Mouse (Mus musculus) lung, embryonic 15.5 days (tissue): ENCODE data around the gene Fstl4. TPM values are rescaled to one million over a fixed set of nuclear protein-coding genes. Genes with fewer than 3 reads are reported as not detected.

Experiments used
- ATAC-seq: fragments of 200-750 bp; cut with Nextera tagmentation; 2 replicates; pipeline ENCODE4 v1.8.0; 2017; ENCODE audit warnings: moderate number of reproducible peaks, borderline replicate concordance; ENCODE audit not compliant: low FRiP score, low TSS enrichment; ENCODE audit errors: extremely low read depth
- H3K27ac ChIP-seq: fragments of 300-500 bp; sonication (generic); 2 replicates; pipeline ENCODE4 v1.5.1; 2015; ENCODE audit warnings: moderate library complexity, mild to moderate bottlenecking, inconsistent platforms
- H3K27me3 ChIP-seq: fragments of 300-500 bp; sonication (generic); 2 replicates; pipeline ENCODE4 v1.6.1; 2015; ENCODE audit warnings: inconsistent platforms
- H3K36me3 ChIP-seq: fragments of 300-500 bp; sonication (generic); 2 replicates; pipeline ENCODE4 v1.6.1; 2015; ENCODE audit warnings: inconsistent platforms
- H3K4me1 ChIP-seq: fragments of 300-500 bp; sonication (generic); 2 replicates; pipeline ENCODE4 v1.6.1; 2015; ENCODE audit warnings: inconsistent platforms
- H3K4me2 ChIP-seq: fragments of 300-500 bp; sonication (generic); 2 replicates; pipeline ENCODE4 v1.6.1; 2015; ENCODE audit warnings: inconsistent platforms, mild to moderate bottlenecking, moderate library complexity
- H3K4me3 ChIP-seq: fragments of 300-500 bp; sonication (generic); 2 replicates; pipeline ENCODE4 v1.5.1; 2015; ENCODE audit warnings: mild to moderate bottlenecking, inconsistent platforms
- H3K9ac ChIP-seq: fragments of 300-500 bp; sonication (generic); 2 replicates; pipeline ENCODE4 v1.6.1; 2015; ENCODE audit warnings: inconsistent platforms
- H3K9me3 ChIP-seq: fragments of 300-500 bp; sonication (generic); 2 replicates; pipeline ENCODE4 v1.6.1; 2016; ENCODE audit warnings: inconsistent platforms
- WGBS: fragments of 180-500 bp; shearing (Covaris S2); methylation state at CpG from one replicate; pipeline ENCODE4 v1.1.7; 2015; 5-methylcytosine and 5-hydroxymethylcytosine counted together
- polyA plus RNA-seq: library from polyadenylated mRNA; unstranded; fragments of >200 nt; fragmentation: Nextera tagmentation; extraction: Ambion mirVana; gene quantifications from 2 replicates; pipeline ENCODE4 v1.2.1, GENCODE M21; 2015

Gene Fstl4
- polyA plus RNA-seq: 10.0 and 10.9 TPM in 2 replicates

DNA sequence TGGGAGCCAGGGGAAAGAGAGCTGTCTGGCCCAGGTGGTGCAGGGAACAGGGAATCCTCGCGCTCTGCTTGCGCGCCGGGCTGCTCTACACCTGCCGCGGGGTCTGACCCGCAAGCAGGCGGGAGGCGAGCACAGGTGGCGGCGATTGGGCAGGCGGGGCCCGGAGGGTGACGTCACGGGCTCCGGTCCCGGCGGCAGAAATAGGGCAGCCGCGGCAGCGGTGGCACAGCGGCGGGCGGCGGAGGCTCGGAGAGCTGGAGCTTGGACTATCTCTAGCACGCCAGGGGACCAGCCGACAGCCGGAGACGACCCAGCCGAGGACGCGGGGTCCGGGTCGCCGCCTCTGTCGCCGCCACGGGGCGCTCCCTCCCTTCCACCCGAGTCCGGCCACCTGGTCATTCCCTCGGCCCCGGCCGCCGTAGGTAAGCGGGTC, at the start of gene Fstl4:
Gene Fstl4, plus strand, starts transcription at position 174 of the 433 bp plus-strand sequence.
- Histone ChIP-seq H3K27ac (no peak within 1 kb of the TSS), H3K4me1 (peaks cover 16% of the 10 kb centered on the region), H3K27me3 (peaks cover 57% of the 10 kb centered on the region), H3K9me3 (no peaks in the 10 kb centered on the region), H3K36me3 (no peaks in the 10 kb centered on the region), H3K4me2 (peak within 1 kb of the TSS; percentile 95), H3K9ac (peak within 1 kb of the TSS; percentile 50), H3K4me3 (peak within 1 kb of the TSS; percentile 56)
- no peak for ATAC-seq
- under 1% methylated on average over 48 of the region's 48 CpGs for WGBS

DNA sequence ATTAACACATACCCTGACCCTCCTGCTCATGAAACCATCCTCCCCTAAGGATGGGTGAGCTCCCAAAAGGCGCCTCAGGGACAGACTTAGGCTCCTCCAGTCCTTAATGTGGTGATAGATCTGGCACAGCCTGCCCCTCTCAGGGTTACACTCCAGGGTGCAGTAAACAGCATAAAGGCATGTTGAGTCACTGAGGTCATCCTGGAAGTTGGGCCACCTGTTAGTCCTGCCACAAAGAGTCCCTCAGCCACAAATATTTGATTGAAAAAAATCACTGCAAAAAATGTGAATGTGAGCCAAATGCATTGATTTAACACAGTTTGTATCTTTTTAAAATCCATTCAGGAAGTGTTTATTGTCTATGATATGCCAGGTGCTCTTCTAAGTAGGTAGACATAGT, 45.9 kb upstream of the Fstl4 start:
- Histone ChIP-seq H3K4me3 (no peak overlapping the region), H3K4me1 (no peaks in the 10 kb centered on the region), H3K36me3 (no peaks in the 10 kb centered on the region), H3K9me3 (no peaks in the 10 kb centered on the region), H3K9ac (no peak overlapping the region), H3K27ac (no peak overlapping the region), H3K27me3 (no peaks in the 10 kb centered on the region), H3K4me2 (no peak overlapping the region)
- WGBS: 65% methylated on average over 1 of the region's 1 CpGs
- no peak for ATAC-seq

DNA sequence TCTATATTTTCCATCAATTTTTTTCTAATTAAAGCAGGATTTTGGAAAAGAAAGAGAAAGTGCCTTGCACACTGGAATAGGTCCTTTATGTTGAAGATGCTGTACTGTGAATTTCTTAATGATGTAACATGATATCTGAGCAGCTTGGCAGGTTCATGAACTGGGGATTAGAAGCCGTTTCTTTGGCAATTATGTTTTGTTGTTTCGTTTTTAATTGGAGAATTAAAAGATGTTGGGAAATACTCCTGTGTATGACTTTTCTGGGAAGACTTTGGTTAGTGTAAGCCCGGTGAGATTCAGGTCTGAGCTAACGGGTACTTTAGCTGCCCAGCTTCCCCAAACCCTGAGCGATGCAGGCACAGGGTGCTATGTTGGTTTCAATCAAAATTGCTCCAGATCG, 43.3 kb upstream of the Fstl4 start:
- Histone ChIP-seq H3K27ac (no peak overlapping the region), H3K9ac (no peak overlapping the region), H3K4me1 (no peaks in the 10 kb centered on the region), H3K4me3 (no peak overlapping the region), H3K27me3 (no peaks in the 10 kb centered on the region), H3K36me3 (no peaks in the 10 kb centered on the region), H3K4me2 (no peak overlapping the region), H3K9me3 (no peaks in the 10 kb centered on the region)
- no peak for ATAC-seq
- 68% methylated on average over 6 of the region's 6 CpGs for WGBS

DNA sequence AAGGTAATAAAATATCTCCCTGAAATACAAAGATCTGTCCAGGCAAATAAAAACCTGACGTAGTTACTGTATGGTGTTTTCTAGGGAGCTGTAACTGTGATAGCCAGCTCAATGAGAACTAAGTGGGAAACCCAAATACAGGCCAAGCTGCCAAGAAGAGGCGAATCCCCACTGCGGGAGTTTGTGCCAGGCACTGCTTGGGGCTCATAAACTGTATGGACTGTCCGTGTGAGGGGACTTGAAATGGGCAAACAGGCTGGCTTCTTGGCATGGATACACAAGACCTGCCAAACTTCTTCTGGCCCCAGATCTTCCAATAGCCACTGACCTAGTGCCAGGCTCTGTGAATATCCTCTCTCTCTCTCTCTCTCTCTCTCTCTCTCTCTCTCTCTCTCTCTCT, 41.7 kb upstream of the Fstl4 start:
- 83% methylated on average over 4 of the region's 4 CpGs for WGBS
- Histone ChIP-seq H3K27me3 (no peaks in the 10 kb centered on the region), H3K9ac (no peak overlapping the region), H3K4me2 (no peak overlapping the region), H3K4me3 (no peak overlapping the region), H3K4me1 (no peaks in the 10 kb centered on the region), H3K27ac (no peak overlapping the region), H3K9me3 (no peaks in the 10 kb centered on the region), H3K36me3 (no peaks in the 10 kb centered on the region)
- no peak for ATAC-seq

DNA sequence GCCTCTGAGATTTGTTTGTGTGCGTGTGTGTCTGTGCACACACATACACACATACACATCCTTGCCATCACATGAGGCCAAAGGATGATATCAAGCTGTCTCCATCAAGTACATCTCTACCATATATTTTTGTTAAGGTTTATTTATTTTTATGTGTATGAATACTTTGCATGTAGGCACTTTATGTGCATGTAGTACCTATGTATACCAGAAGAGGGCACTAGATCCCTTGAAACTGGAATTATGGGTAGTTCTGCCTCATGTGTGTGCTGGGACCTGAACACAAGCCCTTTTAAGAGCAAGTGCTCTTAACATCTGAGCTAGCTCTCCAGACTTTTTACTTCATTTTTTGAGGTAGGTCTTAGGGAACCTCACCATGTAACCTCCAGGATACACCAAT, 38.4 kb upstream of the Fstl4 start:
- WGBS: 100% methylated on average over 1 of the region's 1 CpGs
- ATAC-seq: no peak
- Histone ChIP-seq H3K27me3 (no peaks in the 10 kb centered on the region), H3K9ac (no peak overlapping the region), H3K36me3 (no peaks in the 10 kb centered on the region), H3K4me2 (no peak overlapping the region), H3K9me3 (no peaks in the 10 kb centered on the region), H3K27ac (no peak overlapping the region), H3K4me1 (no peaks in the 10 kb centered on the region), H3K4me3 (no peak overlapping the region)

DNA sequence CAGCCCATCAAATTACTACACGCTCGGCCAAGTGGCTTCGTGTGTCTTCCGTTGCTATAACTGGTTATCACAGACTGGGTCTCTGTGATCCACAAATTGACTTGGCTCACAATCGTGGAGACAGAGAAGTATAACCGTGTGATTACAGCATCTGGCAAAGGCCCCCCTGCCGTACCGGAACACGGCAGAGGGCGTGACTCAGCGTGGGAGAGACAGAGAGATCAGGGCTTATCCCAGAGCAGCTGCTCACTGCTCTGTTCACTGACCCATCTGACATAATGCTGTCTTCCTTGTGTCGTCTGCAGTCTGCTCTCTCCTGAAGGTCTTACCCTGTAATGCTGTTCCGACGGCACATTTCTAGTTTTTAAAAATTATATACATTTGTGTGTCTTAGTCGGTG, 36.0 kb upstream of the Fstl4 start:
- 73% methylated on average over 15 of the region's 15 CpGs for WGBS
- Histone ChIP-seq H3K27me3 (no peaks in the 10 kb centered on the region), H3K4me1 (no peaks in the 10 kb centered on the region), H3K4me2 (no peak overlapping the region), H3K4me3 (no peak overlapping the region), H3K36me3 (no peaks in the 10 kb centered on the region), H3K9ac (no peak overlapping the region), H3K27ac (no peak overlapping the region), H3K9me3 (no peaks in the 10 kb centered on the region)
- ATAC-seq: no peak

DNA sequence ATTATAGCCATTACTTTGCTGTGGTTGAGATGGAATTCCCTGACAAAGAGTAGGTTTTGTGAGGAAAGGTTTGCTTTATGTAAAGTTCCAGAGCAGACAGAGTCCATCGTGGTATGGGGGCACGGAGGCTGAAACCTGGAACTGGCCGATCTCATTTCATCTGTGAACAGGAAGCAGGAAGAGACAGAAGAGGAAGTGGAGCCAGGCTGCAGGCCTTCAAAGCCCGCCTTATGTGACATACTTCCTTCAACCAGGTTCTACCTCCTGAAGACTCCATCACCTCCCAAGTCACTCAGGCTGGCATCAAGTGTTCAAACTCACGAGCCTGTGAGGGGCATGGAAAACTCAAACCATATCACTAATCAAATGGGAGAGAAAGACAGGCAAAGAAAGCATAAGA, 34.5 kb upstream of the Fstl4 start:
- no peak overlapping the region for H3K4me2 ChIP-seq
- no peaks in the 10 kb centered on the region for H3K4me1 ChIP-seq
- no peaks in the 10 kb centered on the region for H3K36me3 ChIP-seq
- H3K27ac ChIP-seq: no peak overlapping the region
- no peaks in the 10 kb centered on the region for H3K9me3 ChIP-seq
- no peak overlapping the region for H3K9ac ChIP-seq
- ATAC-seq: no peak
- H3K27me3 ChIP-seq: no peaks in the 10 kb centered on the region
- 77% methylated on average over 5 of the region's 5 CpGs for WGBS
- H3K4me3 ChIP-seq: no peak overlapping the region

DNA sequence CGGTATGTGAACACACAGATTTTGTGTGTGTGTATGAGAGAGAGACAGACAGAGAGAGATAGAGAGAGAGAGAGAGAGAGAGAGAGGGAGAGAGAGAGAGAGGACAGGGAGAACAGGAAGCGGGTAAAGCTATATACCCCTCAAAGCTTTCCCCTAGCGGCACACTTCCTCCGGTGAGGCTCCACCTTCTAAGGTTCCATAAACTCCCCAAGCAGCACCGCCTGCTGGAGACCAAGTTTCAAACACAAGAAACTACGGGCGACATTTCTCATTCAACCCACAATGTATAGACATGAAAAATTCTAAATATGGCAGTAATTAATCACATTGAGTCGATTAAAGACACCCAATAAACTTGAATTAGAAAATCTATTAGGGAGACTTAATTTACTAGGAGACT, 32.5 kb upstream of the Fstl4 start:
- 45% methylated on average over 8 of the region's 8 CpGs for WGBS
- Histone ChIP-seq H3K4me1 (no peaks in the 10 kb centered on the region), H3K9ac (no peak overlapping the region), H3K27me3 (no peaks in the 10 kb centered on the region), H3K36me3 (no peaks in the 10 kb centered on the region), H3K4me2 (no peak overlapping the region), H3K4me3 (no peak overlapping the region), H3K9me3 (no peaks in the 10 kb centered on the region), H3K27ac (no peak overlapping the region)
- no peak for ATAC-seq

DNA sequence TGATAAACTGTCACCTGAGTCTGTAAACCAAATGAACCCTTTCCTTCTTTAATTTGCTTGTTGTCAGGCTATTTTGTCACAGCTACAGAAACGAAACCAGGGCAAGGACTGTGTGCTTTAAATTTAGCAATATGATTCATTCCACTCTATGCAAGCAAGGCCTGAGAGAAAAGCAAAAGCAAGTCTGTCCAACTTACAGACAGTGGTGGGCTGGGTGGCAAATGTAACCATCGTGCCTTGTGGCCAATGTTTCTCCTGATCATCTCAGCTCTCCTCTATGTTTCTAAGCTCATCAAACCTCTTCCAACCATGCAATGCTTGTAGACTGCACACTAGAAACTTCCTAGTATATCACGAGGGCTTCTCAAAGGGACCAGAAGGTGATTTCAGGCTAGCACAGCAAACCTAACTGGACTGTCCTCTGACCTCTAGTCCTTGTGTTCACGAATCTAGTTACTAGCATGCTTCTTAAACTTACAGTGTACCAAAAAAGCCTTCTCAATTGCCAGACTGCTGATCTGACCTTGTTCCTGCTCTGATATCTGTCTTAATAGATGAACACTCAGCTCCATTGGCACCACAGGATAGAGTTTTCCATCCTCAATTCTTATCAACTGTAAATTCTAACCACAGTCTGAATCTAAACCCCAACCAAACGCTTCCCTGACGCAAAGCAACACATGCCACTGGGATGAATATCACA, 29.8 kb upstream of the Fstl4 start:
- Histone ChIP-seq H3K4me3 (no peak overlapping the region), H3K27me3 (no peaks in the 10 kb centered on the region), H3K9ac (no peak overlapping the region), H3K27ac (no peak overlapping the region), H3K4me2 (no peak overlapping the region), H3K9me3 (no peaks in the 10 kb centered on the region), H3K36me3 (no peaks in the 10 kb centered on the region), H3K4me1 (no peaks in the 10 kb centered on the region)
- 74% methylated on average over 6 of the region's 6 CpGs for WGBS
- no peak for ATAC-seq

DNA sequence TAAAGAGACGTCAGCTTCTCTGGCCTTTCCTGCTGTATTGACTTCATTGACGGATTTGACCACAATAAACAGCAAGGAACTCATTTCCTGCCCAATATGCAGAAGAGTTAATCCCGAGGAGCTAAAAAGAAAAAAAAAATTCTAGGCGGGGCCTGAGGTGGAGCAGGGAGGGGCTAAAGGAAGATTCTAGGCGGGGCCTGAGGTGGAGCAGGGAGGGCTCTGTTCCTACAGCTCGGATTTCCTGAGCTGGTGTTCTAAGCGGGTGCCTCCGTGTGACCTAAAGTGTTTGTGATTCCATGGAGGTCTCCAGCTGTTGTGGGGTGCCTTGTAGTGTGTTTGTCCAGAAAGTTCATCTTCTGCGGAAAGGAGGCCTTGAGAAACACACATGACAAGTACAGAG, 25.2 kb upstream of the Fstl4 start:
- 6% methylated on average over 9 of the region's 9 CpGs for WGBS
- Histone ChIP-seq H3K4me1 (no peaks in the 10 kb centered on the region), H3K27me3 (no peaks in the 10 kb centered on the region), H3K4me2 (peak overlapping the region; percentile 38; the same call in 1 of the 2 replicates), H3K9me3 (no peaks in the 10 kb centered on the region), H3K27ac (no peak overlapping the region), H3K9ac (no peak overlapping the region), H3K36me3 (no peaks in the 10 kb centered on the region), H3K4me3 (no peak overlapping the region)
- peak; percentile 35; the same call in 1 of the 2 replicates for ATAC-seq

DNA sequence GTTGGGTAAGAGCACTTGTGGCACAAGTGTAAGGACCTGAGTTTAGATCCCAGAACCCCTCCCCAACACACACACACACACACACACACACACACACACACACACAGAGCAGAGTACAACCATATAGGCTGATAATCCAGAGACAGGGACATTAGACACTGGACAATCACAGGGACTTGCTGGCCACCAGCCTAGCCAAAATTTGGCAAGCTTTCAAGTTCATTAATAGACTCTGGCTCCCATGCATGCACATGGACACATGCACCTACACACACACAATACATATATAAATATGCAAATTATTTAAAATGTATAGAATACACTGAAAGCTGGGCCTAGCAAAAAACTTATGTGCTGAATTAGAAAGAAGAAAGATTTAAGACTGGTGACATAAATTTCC, 24.0 kb upstream of the Fstl4 start:
- H3K4me2 ChIP-seq: no peak overlapping the region
- H3K27me3 ChIP-seq: no peaks in the 10 kb centered on the region
- H3K9me3 ChIP-seq: no peaks in the 10 kb centered on the region
- ATAC-seq: no peak
- no peaks in the 10 kb centered on the region for H3K36me3 ChIP-seq
- peaks cover 4% of the 10 kb centered on the region; the same call in 1 of the 2 replicates for H3K4me1 ChIP-seq
- no peak overlapping the region for H3K4me3 ChIP-seq
- no peak overlapping the region for H3K27ac ChIP-seq
- H3K9ac ChIP-seq: no peak overlapping the region

DNA sequence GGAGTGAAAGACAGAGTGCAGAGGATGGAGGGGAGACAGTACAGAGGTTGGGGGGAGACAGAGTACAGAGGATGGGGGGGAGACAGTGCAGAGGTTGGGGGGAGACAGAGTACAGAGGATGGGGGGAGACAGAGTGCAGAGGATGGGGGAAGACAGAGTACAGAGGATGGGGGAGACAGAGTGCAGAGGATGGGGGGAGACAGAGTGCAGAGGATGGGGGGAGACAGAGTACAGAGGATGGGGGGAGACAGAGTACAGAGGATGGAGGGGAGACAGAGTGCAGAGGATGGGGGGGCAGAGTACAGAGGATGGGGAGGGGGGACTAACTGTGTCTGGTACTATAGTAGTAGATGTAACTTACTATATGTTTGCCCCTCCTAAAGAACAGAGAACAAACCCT, 20.5 kb upstream of the Fstl4 start:
- H3K9ac ChIP-seq: no peak overlapping the region
- H3K36me3 ChIP-seq: no peaks in the 10 kb centered on the region
- H3K4me3 ChIP-seq: no peak overlapping the region
- peaks cover 4% of the 10 kb centered on the region; the same call in 1 of the 2 replicates for H3K4me1 ChIP-seq
- H3K9me3 ChIP-seq: no peaks in the 10 kb centered on the region
- no peaks in the 10 kb centered on the region for H3K27me3 ChIP-seq
- no peak overlapping the region for H3K4me2 ChIP-seq
- no peak overlapping the region for H3K27ac ChIP-seq
- no peak; the same call in 1 of the 2 replicates for ATAC-seq
